Mouse (Mus musculus): Measurements from ENCODE around the gene Rnf6.

- no peak for TF ChIP-seq CTCF (IDR thresholded peaks at IDR 0.05; ENCODE audit: low read depth)
- peak; percentile 77 for TF ChIP-seq EP300 (IDR thresholded peaks at IDR 0.05; ENCODE audit: low read depth)
Measured at GRCm38 (mm10) chr5:146250369-146251075, 29.2 kb upstream of the Rnf6 start.
